Mouse (Mus musculus) embryonic facial prominence, embryonic 12.5 days (tissue): ENCODE results near the gene Unkl. TPM values are rescaled to one million over a fixed set of nuclear protein-coding genes. Genes with fewer than 3 reads are reported as not detected.
"Not testable (repeated sequence)": the region's sequence is repeated elsewhere in the genome, so short reads cannot be mapped to it uniquely, and the experiment has no call there.

Experiments used
- ATAC-seq: fragments of 200-750 bp; cut with Nextera tagmentation; 2 replicates; pipeline ENCODE4 v1.8.0; 2017; ENCODE audit not compliant: insufficient number of reproducible peaks, insufficient read depth, low FRiP score, low TSS enrichment
- H3K27ac ChIP-seq: fragments of 300-500 bp; sonication (generic); 2 replicates; pipeline ENCODE4 v1.5.1; 2016; ENCODE audit warnings: mild to moderate bottlenecking
- H3K27me3 ChIP-seq: fragments of 300-500 bp; sonication (generic); 2 replicates; pipeline ENCODE4 v1.6.1; 2016; ENCODE audit warnings: mild to moderate bottlenecking, moderate library complexity
- H3K36me3 ChIP-seq: fragments of 300-500 bp; sonication (generic); 2 replicates; pipeline ENCODE4 v1.6.1; 2016; ENCODE audit warnings: mild to moderate bottlenecking
- H3K4me1 ChIP-seq: fragments of 300-500 bp; sonication (generic); 2 replicates; pipeline ENCODE4 v1.6.1; 2016
- H3K4me2 ChIP-seq: fragments of 300-500 bp; sonication (generic); replicated peaks from 2 replicates; pipeline ENCODE4 v1.6.1; 2016; ENCODE audit warnings: mild to moderate bottlenecking, moderate library complexity
- H3K4me3 ChIP-seq: fragments of 300-500 bp; sonication (generic); 2 replicates; pipeline ENCODE4 v1.5.1; 2016; ENCODE audit warnings: mild to moderate bottlenecking
- H3K9ac ChIP-seq: fragments of 300-500 bp; sonication (generic); 2 replicates; pipeline ENCODE4 v1.6.1; 2016; ENCODE audit warnings: mild to moderate bottlenecking, moderate library complexity
- H3K9me3 ChIP-seq: fragments of 300-500 bp; sonication (generic); 2 replicates; pipeline ENCODE4 v1.6.1; 2016; ENCODE audit warnings: mild to moderate bottlenecking, moderate library complexity
- WGBS: fragments of 180-500 bp; shearing (Covaris S2); methylation state at CpG from one replicate; pipeline ENCODE4 v1.1.7; 2016; 5-methylcytosine and 5-hydroxymethylcytosine counted together
- polyA plus RNA-seq: library from polyadenylated mRNA; unstranded; fragments of >200 nt; fragmentation: Nextera tagmentation; extraction: Ambion mirVana; gene quantifications from 2 replicates; pipeline ENCODE4 v1.2.1, GENCODE M21; 2016

Gene Unkl
- polyA plus RNA-seq, 1 experiment from 2014 or later: 12.9 TPM

- Histone ChIP-seq H3K27ac (no peak overlapping the region), H3K4me3 (no peak overlapping the region), H3K4me1 (peaks cover 12% of the 10 kb centered on the region), H3K36me3 (peaks cover 37% of the 10 kb centered on the region), H3K9ac (no peak overlapping the region), H3K4me2 (no peak overlapping the region), H3K9me3 (no peaks in the 10 kb centered on the region), H3K27me3 (no peaks in the 10 kb centered on the region)
- WGBS: 74% methylated on average over 1 of the region's 1 CpGs
- no peak for ATAC-seq
Measured at GRCm38 (mm10) chr17:25220746-25221145, 32.5 kb downstream of the Unkl start.

- H3K27me3 ChIP-seq: no peaks in the 10 kb centered on the region
- peak; percentile 81 for ATAC-seq
- peak overlapping the region; percentile 39 for H3K4me3 ChIP-seq
- H3K36me3 ChIP-seq: peaks cover 39% of the 10 kb centered on the region
- no peaks in the 10 kb centered on the region for H3K9me3 ChIP-seq
- peak overlapping the region; percentile 79 for H3K4me2 ChIP-seq
- 1% methylated on average over 18 of the region's 30 CpGs for WGBS
- H3K9ac ChIP-seq: peak overlapping the region; percentile 45
- H3K27ac ChIP-seq: no peak overlapping the region; the same call in 1 of the 2 replicates
- peaks cover 12% of the 10 kb centered on the region for H3K4me1 ChIP-seq
Measured at GRCm38 (mm10) chr17:25221821-25222503, 33.8 kb downstream of the Unkl start.

DNA sequence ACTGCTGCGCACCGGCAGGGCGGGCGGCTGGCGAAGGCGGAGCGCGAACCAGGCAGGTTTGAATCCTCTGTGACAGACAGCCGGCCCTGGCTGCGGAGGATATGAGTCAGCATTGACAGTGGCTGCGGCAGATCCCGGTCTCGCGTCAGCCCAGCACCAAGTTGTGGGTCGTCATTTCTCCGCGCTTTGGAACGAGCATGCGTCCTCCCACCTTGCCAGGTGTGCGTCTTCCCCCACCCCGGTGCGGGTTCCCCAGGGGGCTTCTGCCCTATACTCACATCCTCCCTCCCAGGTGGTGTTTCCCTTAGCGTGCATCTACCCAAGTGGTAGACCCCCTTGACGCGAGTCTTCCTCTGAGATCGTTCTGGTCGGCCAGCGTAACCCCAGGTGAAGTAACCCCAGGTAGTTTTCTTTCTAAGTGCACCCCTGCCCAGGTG lies 34.3 kb downstream of the Unkl start:
- peak overlapping the region; percentile 39 for H3K4me3 ChIP-seq
- H3K4me1 ChIP-seq: peaks cover 12% of the 10 kb centered on the region
- 17% methylated on average over 14 of the region's 28 CpGs for WGBS
- H3K4me2 ChIP-seq: peak overlapping the region; percentile 79
- 0 out of 2 replicates have a peak, but pooled peaks have one; percentile 25 for ATAC-seq
- not testable (repeated sequence) for H3K9me3 ChIP-seq, H3K27me3 ChIP-seq, H3K9ac ChIP-seq
- H3K36me3 ChIP-seq: peaks cover 45% of the 10 kb centered on the region
- peak overlapping the region; percentile 19; the same call in 1 of the 2 replicates for H3K27ac ChIP-seq

DNA sequence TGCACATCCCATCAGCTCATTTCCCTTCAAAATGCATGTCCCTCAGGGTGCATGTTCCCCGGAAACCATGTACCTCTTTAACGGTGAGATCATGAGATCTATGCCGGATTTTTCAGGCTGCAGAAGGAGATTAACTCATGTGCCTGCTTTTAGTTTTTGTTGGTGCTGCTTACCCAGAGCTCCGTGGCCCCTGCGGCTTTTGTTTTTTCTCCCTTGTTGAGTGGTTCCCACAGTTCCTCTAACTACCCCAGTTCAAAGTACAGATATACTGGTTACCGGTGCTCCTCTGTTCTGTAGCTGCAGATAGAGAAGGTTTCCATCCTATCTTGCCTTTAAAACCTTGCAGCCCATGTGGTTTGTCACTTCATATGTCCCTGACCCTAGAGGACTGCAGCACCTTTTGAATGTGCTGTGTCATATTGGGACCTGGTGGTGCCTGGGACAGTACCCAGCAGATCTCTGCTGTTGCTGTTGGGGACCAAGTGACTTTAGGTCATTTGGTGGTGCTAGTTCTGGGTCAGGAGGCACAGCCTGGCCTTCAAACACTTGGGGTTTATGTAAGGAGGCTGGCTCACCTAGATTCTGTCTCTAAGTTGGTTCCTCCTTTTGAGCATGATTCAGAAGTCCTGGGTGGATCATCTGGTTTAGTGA lies 34.9 kb downstream of the Unkl start:
- WGBS: 41% methylated on average over 6 of the region's 6 CpGs
- Histone ChIP-seq H3K9me3 (no peaks in the 10 kb centered on the region), H3K9ac (no peak overlapping the region), H3K27ac (peak overlapping the region; percentile 19; the same call in 1 of the 2 replicates), H3K4me3 (peak overlapping the region; percentile 39), H3K4me2 (peak overlapping the region; percentile 79), H3K27me3 (no peaks in the 10 kb centered on the region), H3K4me1 (peaks cover 12% of the 10 kb centered on the region), H3K36me3 (peaks cover 47% of the 10 kb centered on the region)
- ATAC-seq: no peak

GRCm38 (mm10) chr17:25224586-25225222 lies 36.5 kb downstream of the Unkl start:
- no peak overlapping the region for H3K27ac ChIP-seq
- H3K4me1 ChIP-seq: peaks cover 12% of the 10 kb centered on the region
- peaks cover 44% of the 10 kb centered on the region for H3K36me3 ChIP-seq
- H3K4me3 ChIP-seq: no peak overlapping the region
- no peak overlapping the region for H3K9ac ChIP-seq
- ATAC-seq: no peak
- no peaks in the 10 kb centered on the region for H3K27me3 ChIP-seq
- WGBS: 89% methylated on average over 7 of the region's 7 CpGs
- no peaks in the 10 kb centered on the region for H3K9me3 ChIP-seq
- no peak overlapping the region for H3K4me2 ChIP-seq

- H3K9me3 ChIP-seq: no peaks in the 10 kb centered on the region
- H3K27me3 ChIP-seq: no peaks in the 10 kb centered on the region
- 86% methylated on average over 4 of the region's 4 CpGs for WGBS
- peaks cover 12% of the 10 kb centered on the region for H3K4me1 ChIP-seq
- no peak overlapping the region for H3K4me2 ChIP-seq
- H3K9ac ChIP-seq: no peak overlapping the region
- no peak overlapping the region for H3K27ac ChIP-seq
- no peak for ATAC-seq
- no peak overlapping the region for H3K4me3 ChIP-seq
- H3K36me3 ChIP-seq: peaks cover 46% of the 10 kb centered on the region
Measured at GRCm38 (mm10) chr17:25225659-25226058, 37.5 kb downstream of the Unkl start.

DNA sequence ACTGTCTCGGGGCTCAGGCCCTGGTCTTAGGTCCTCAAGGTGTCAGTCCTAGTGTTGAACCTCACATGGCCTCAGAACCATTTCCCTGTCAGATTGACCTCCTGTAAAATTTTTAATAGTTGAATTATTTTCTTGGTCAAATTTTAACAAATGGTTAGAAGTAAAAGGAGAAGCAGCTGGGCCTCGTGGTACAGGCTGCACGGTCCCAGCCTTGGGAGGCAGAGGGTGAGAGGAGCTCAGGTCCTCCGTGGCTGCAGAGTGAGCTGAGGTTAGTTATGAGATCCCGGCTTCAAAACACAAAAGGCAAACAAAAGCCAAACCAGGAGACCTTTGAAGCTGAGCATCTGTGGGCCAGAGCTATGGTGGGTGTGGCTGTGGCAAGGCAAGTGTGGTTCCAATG lies 39.8 kb downstream of the Unkl start:
- ATAC-seq: no peak
- Histone ChIP-seq H3K4me2 (no peak overlapping the region), H3K9me3 (no peaks in the 10 kb centered on the region), H3K9ac (no peak overlapping the region), H3K36me3 (peaks cover 52% of the 10 kb centered on the region), H3K27me3 (no peaks in the 10 kb centered on the region), H3K4me3 (no peak overlapping the region), H3K27ac (no peak overlapping the region), H3K4me1 (no peaks in the 10 kb centered on the region)
- WGBS: 86% methylated on average over 5 of the region's 5 CpGs

DNA sequence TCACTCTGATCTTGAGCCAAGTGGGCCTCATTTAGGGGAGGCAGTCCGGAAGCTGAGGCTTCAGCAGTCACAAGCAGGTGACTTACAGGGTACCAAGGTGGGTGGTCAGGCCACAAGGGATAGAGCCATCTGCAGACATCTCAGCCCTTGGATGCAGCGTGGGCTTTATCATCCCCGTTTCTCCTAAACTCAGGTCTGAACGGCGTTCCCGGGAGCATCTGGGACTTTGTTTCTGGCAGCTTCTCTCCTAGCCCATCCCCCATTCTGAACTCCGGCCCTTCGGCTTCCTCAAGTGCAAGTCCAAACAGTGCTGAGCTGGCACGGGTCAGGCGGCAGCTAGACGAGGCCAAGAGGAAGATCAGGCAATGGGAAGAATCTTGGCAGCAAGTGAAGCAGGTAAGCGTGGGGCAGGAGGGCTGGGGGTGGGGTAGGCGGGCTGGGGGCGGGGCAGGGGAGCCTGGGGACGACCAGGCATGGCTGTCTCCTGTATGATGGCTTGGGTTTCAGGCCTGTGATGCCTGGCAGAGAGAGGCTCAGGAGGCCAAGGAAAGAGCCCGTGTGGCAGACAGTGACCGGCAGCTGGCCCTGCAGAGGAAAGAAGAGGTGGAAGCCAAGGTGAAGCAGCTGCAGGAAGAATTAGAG lies 41.9 kb downstream of the Unkl start:
- not testable (repeated sequence) for H3K4me2 ChIP-seq, H3K27me3 ChIP-seq, H3K9me3 ChIP-seq, H3K9ac ChIP-seq, H3K4me3 ChIP-seq, H3K27ac ChIP-seq, H3K4me1 ChIP-seq, ATAC-seq
- peaks cover 61% of the 10 kb centered on the region for H3K36me3 ChIP-seq
- 76% methylated on average over 17 of the region's 17 CpGs for WGBS

- WGBS: 92% methylated on average over 3 of the region's 3 CpGs
- Histone ChIP-seq H3K9ac (no peak overlapping the region), H3K4me3 (no peak overlapping the region), H3K27ac (no peak overlapping the region), H3K4me1 (no peaks in the 10 kb centered on the region), H3K9me3 (no peaks in the 10 kb centered on the region), H3K4me2 (no peak overlapping the region), H3K27me3 (no peaks in the 10 kb centered on the region), H3K36me3 (peaks cover 66% of the 10 kb centered on the region)
- ATAC-seq: no peak
Measured at GRCm38 (mm10) chr17:25230700-25231099, 42.5 kb downstream of the Unkl start.

DNA sequence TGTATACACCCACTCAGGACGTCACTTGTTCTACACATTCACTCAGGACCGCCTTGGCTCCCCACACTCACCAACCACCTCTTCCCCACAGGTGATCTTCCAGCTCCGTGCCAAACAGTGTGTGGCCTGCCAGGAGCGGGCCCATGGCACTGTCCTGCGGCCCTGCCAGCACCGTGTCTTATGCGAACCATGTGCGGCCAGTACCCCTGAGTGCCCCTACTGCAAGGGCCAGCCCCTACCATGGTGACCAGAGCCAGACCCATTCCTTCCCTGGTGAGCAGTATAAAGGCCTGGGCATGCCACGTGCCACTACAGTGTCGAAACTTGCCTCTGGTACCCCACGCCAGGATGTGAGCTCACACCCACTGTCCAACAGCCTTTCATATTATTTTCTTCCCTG lies 43.4 kb downstream of the Unkl start:
- ATAC-seq, H3K9ac ChIP-seq, H3K27ac ChIP-seq, H3K4me3 ChIP-seq, H3K9me3 ChIP-seq, H3K27me3 ChIP-seq, H3K4me1 ChIP-seq, H3K4me2 ChIP-seq: not testable (repeated sequence)
- peaks cover 64% of the 10 kb centered on the region for H3K36me3 ChIP-seq
- WGBS: 95% methylated on average over 8 of the region's 11 CpGs

DNA sequence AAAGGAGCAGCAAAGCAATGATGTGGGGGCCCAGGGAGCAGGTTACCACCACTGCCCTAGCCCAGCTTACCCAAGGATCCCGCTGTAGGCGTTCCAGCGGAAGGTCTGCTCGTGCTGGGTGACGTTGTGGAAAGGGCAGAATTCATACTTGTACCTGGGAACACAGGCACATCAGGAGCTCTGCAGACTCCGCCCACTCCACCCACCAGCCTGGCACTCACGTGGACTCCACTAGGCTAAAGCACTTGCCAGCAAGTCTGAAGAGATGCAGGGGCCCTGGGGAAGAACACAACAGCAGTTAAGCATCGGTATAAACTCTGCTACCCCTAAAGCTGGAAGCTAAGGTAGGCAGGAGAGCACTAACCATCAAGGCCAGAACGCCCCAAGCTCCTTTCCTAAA lies 47.4 kb downstream of the Unkl start:
- WGBS: 85% methylated on average over 9 of the region's 9 CpGs
- Histone ChIP-seq H3K9me3 (no peaks in the 10 kb centered on the region), H3K9ac (no peak overlapping the region), H3K4me3 (no peak overlapping the region), H3K27ac (no peak overlapping the region), H3K27me3 (no peaks in the 10 kb centered on the region), H3K36me3 (peaks cover 34% of the 10 kb centered on the region), H3K4me1 (peaks cover 7% of the 10 kb centered on the region), H3K4me2 (no peak overlapping the region)
- ATAC-seq: no peak
